Mouse (Mus musculus): ENCODE measurements at regions not wholly inside any gene's neighbourhood (a gene's known extent, or its start where the extent isn't known, plus 50 kb on each side); places are given as distances from the start of the nearest gene placed in this dataset.

GRCm38 (mm10) chr5:119329371-119329770 lies 341.1 kb upstream of the Tbx3 start:
- TF ChIP-seq EP300 (IDR thresholded peaks at IDR 0.05; ENCODE audit: low read depth): no peak
- TF ChIP-seq CTCF (IDR thresholded peaks at IDR 0.05; ENCODE audit: low read depth): no peak
